Mouse (Mus musculus): ENCODE results near the gene Slc6a21.

- TF ChIP-seq EP300 (IDR thresholded peaks at IDR 0.05; ENCODE audit: low read length), result no peak
- no peak for TF ChIP-seq ZKSCAN1 (IDR thresholded peaks at IDR 0.05; ENCODE audit: borderline replicate concordance, low read depth, low read length)
- peak in 1 of 2 experiments; percentile 36; a peak in 2 of 4 replicates for TF ChIP-seq CTCF (conservative IDR thresholded peaks at IDR 0.05 in 1 of 2, IDR thresholded peaks at IDR 0.05 in 1 of 2; ENCODE audit: low read depth in 2 of 2, low read length in 2 of 2)
- no peak for TF ChIP-seq E2F4 (IDR thresholded peaks at IDR 0.05; ENCODE audit: insufficient replicate concordance, low read depth, low read length)
- TF ChIP-seq ELF1 (IDR thresholded peaks at IDR 0.05; ENCODE audit: low read depth, low read length), result no peak
Observed at GRCm38 (mm10) chr7:45331502-45331901, 54.2 kb downstream of the Slc6a21 start.
